Mouse (Mus musculus) embryonic facial prominence, embryonic 11.5 days (tissue): ENCODE measurements at regions not wholly inside any gene's neighbourhood (a gene's known extent, or its start where the extent isn't known, plus 50 kb on each side); places are given as distances from the start of the nearest gene placed in this dataset.

Experiments used
- ATAC-seq: fragments of 200-750 bp; cut with Nextera tagmentation; replicated peaks from 2 replicates; pipeline ENCODE4 v1.8.0; 2017; ENCODE audit warnings: low read depth; ENCODE audit not compliant: insufficient number of reproducible peaks, low FRiP score, low TSS enrichment
- DNase-seq: peaks from one replicate; pipeline ENCODE4 v3.0.0-alpha.2; 2015; ENCODE audit warnings: low spot score
- H3K27ac ChIP-seq: fragments of 300-500 bp; sonication (generic); replicated peaks from 2 replicates; pipeline ENCODE4 v1.5.1; 2014; ENCODE audit warnings: mild to moderate bottlenecking, low read depth, low read length, control low read depth
- H3K27me3 ChIP-seq: fragments of 300-500 bp; sonication (generic); 2 replicates; pipeline ENCODE4 v1.6.1; 2014; ENCODE audit warnings: mild to moderate bottlenecking, low read length, moderate library complexity, mixed read lengths; ENCODE audit not compliant: control insufficient read depth, insufficient read depth
- H3K36me3 ChIP-seq: fragments of 300-500 bp; sonication (generic); replicated peaks from 2 replicates; pipeline ENCODE4 v1.6.1; 2014; ENCODE audit warnings: low read depth, mild to moderate bottlenecking, low read length, moderate library complexity, mixed read lengths; ENCODE audit not compliant: control insufficient read depth, insufficient read depth
- H3K4me1 ChIP-seq: fragments of 300-500 bp; sonication (generic); 2 replicates; pipeline ENCODE4 v1.6.1; 2014; ENCODE audit warnings: low read length, mixed read lengths; ENCODE audit not compliant: control insufficient read depth, insufficient read depth
- H3K4me2 ChIP-seq: fragments of 300-500 bp; sonication (generic); 2 replicates; pipeline ENCODE4 v1.6.1; 2014; ENCODE audit warnings: low read depth, mild to moderate bottlenecking, control low read depth, low read length, moderate library complexity
- H3K4me3 ChIP-seq: fragments of 300-500 bp; sonication (generic); 2 replicates; pipeline ENCODE4 v1.5.1; 2014; ENCODE audit warnings: low read depth, low read length, control low read depth
- H3K9ac ChIP-seq: fragments of 300-500 bp; sonication (generic); replicated peaks from 2 replicates; pipeline ENCODE4 v1.6.1; 2014; ENCODE audit warnings: mild to moderate bottlenecking, control low read depth, low read length
- H3K9me3 ChIP-seq: fragments of 300-500 bp; sonication (generic); replicated peaks from 2 replicates; pipeline ENCODE4 v1.6.1; 2016; ENCODE audit warnings: mild to moderate bottlenecking, low read length, inconsistent platforms, mixed read lengths; ENCODE audit not compliant: control insufficient read depth
- WGBS: fragments of 180-500 bp; shearing (Covaris S2); extraction: QIAGEN DNeasy Blood & Tissue Kit; methylation state at CpG from one replicate; pipeline ENCODE4 v1.1.7; 2014; 5-methylcytosine and 5-hydroxymethylcytosine counted together

DNA sequence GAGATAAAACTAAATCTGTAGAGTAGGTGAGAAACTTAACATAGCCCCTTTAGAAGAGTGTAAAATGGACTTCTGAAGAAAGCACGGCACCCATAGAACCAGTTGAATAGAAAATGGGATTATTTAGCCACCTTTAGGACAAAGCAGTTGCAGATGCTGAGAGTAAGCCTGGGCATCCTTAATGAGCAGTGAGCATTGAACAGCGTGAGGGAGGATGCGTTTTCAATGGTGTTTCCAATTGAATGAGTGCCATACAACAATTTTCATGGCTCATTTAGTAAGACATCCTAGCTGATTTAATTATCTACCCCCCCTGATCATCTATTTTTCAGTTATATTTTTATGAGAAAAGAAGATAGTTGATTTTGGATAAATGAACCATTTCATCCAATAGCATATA lies 327.2 kb upstream of the Fsip2 start:
- 77% methylated on average over 3 of the region's 3 CpGs for WGBS
- H3K9ac ChIP-seq, result no peak overlapping the region
- no peak overlapping the region for H3K27ac ChIP-seq
- H3K36me3 ChIP-seq, result no peaks in the 10 kb centered on the region
- no peaks in the 10 kb centered on the region for H3K27me3 ChIP-seq
- DNase-seq (no peak), ATAC-seq (no peak)
- H3K4me2 ChIP-seq, result no peak overlapping the region
- no peaks in the 10 kb centered on the region for H3K4me1 ChIP-seq
- H3K9me3 ChIP-seq, result no peaks in the 10 kb centered on the region
- no peak overlapping the region for H3K4me3 ChIP-seq

DNA sequence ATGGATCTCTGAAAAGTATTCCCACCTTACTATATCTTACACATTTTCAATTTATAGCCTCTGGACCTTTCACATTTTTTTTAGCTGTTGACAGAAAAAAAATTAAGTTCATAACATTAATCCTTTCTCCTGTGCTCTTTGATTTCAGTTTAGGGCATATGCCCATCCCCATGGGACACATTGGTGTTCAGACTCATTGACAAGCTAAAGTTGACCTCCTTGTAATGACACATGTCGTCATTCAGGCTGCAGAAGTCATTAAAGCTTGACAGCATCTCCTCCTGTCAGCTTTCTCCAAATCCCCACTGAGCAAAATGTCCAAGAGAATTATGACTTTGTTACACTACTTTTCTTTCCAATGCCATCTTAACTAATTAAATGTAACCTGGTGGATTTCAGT lies 322.9 kb upstream of the Fsip2 start:
- Histone ChIP-seq H3K27me3 (no peaks in the 10 kb centered on the region), H3K9ac (no peak overlapping the region), H3K27ac (no peak overlapping the region), H3K4me2 (no peak overlapping the region), H3K4me3 (no peak overlapping the region), H3K4me1 (no peaks in the 10 kb centered on the region), H3K36me3 (no peaks in the 10 kb centered on the region), H3K9me3 (no peaks in the 10 kb centered on the region)
- ATAC-seq (no peak), DNase-seq (no peak)
- 54% methylated on average over 1 of the region's 1 CpGs for WGBS

DNA sequence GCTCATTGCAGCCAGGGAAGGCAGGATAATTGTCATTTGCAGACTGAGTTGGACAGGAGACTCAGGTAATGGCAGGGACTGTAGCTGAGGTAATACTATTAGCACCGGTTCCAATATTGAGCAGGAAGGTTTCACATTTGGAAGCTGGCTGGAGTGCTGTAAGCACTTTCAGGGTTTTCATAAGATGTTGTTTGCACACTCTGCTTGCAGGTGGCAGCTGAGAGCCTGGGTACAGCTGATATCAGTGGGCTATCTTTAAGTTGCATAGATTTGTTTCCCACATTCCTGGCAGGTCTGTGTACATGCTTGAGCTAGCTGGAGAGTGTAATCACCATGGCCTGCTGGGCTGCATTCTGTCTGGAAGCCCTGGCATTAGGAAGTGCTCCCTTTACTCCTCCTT lies 299.0 kb upstream of the Fsip2 start:
- Histone ChIP-seq H3K4me1 (no peaks in the 10 kb centered on the region), H3K4me2 (no peak overlapping the region), H3K4me3 (no peak overlapping the region), H3K27me3 (no peaks in the 10 kb centered on the region), H3K27ac (no peak overlapping the region), H3K36me3 (no peaks in the 10 kb centered on the region), H3K9me3 (no peaks in the 10 kb centered on the region), H3K9ac (no peak overlapping the region)
- DNase-seq, result no peak
- no peak for ATAC-seq
- WGBS, result 90% methylated on average over 1 of the region's 1 CpGs
